Mouse (Mus musculus) adrenal gland, adult 2 months (tissue): Measurements from ENCODE around the gene Zfp202. TPM values are rescaled to one million over a fixed set of nuclear protein-coding genes. Genes with fewer than 3 reads are reported as not detected.
"Not testable (repeated sequence)": the region's sequence is repeated elsewhere in the genome, so short reads cannot be mapped to it uniquely, and the experiment has no call there.

Experiments used
- DNase-seq: peaks from one replicate; pipeline ENCODE4 v3.0.0; 2021
- long read RNA-seq: library from polyadenylated mRNA; stranded (forward); transcript quantifications from one replicate; pipeline ENCODE4 v2.0.0, GENCODE M21; 2021
- polyA plus RNA-seq: library from polyadenylated mRNA; depleted of rRNA; stranded (reverse); fragments of >200 nt; gene quantifications from 2 replicates; pipeline ENCODE4 v1.2.3, GENCODE M21; 2012; rRNA removed
- total RNA-seq, 2 experiments: library from RNA; stranded (reverse); gene quantifications; 2 replicates each; pipeline ENCODE4 v1.2.3; 2021

The Zfp202 gene
- total RNA-seq (1 to 10 TPM; 4.6 to 5.0 TPM), polyA plus RNA-seq (0.81 and 1.5 TPM in 2 replicates)
- long read RNA-seq, partial matches to known transcripts, result 0 of 2 reads
- long read RNA-seq, other reads (novel, unspliced or antisense), result 1 of 2 reads

GRCm38 (mm10) chr9:40192098-40193038, at the start of gene Zfp202:
TSS of gene Zfp202 (plus strand) at chr9:40192316.
- DNase-seq, result peak; percentile 93

- DNase-seq, result no peak
Measured at GRCm38 (mm10) chr9:40155118-40155644, 36.9 kb upstream of the Zfp202 start.

- DNase-seq, result no peak
Measured at GRCm38 (mm10) chr9:40166446-40166845, 25.7 kb upstream of the Zfp202 start.

GRCm38 (mm10) chr9:40177017-40177416, 15.1 kb upstream of the Zfp202 start:
- no peak for DNase-seq

GRCm38 (mm10) chr9:40180620-40181019, 11.5 kb upstream of the Zfp202 start, which contains the start of gene Olfr986:
TSS of gene Olfr986 (plus strand) at chr9:40180920.
- no peak for DNase-seq

- not testable (repeated sequence) for DNase-seq
Measured at GRCm38 (mm10) chr9:40185166-40185565, 7.0 kb upstream of the Zfp202 start.

GRCm38 (mm10) chr9:40191086-40191876, 835 bp upstream of the Zfp202 start:
- no peak for DNase-seq

- DNase-seq, result peak; percentile 79
Measured at GRCm38 (mm10) chr9:40195981-40196380, 3.9 kb downstream of the Zfp202 start.

GRCm38 (mm10) chr9:40206546-40206950, 14.4 kb downstream of the Zfp202 start:
- DNase-seq, result no peak

- no peak for DNase-seq
Measured at GRCm38 (mm10) chr9:40210744-40211143, 18.6 kb downstream of the Zfp202 start.

- no peak for DNase-seq
Measured at GRCm38 (mm10) chr9:40214058-40214457, 21.9 kb downstream of the Zfp202 start.

- no peak for DNase-seq
Measured at GRCm38 (mm10) chr9:40216651-40217050, 24.5 kb downstream of the Zfp202 start.

GRCm38 (mm10) chr9:40224289-40224688, 32.2 kb downstream of the Zfp202 start:
- DNase-seq, result no peak

GRCm38 (mm10) chr9:40227874-40228789, 36.0 kb downstream of the Zfp202 start:
- DNase-seq, result peak; percentile 38

GRCm38 (mm10) chr9:40228804-40229331, 36.8 kb downstream of the Zfp202 start:
- no peak for DNase-seq

- DNase-seq, result no peak
Measured at GRCm38 (mm10) chr9:40229479-40229878, 37.4 kb downstream of the Zfp202 start.

GRCm38 (mm10) chr9:40231019-40231418, 38.9 kb downstream of the Zfp202 start:
- DNase-seq, result no peak

- DNase-seq, result no peak
Measured at GRCm38 (mm10) chr9:40234233-40235072, 42.3 kb downstream of the Zfp202 start.

- DNase-seq, result no peak
Measured at GRCm38 (mm10) chr9:40235220-40235619, 43.1 kb downstream of the Zfp202 start.

GRCm38 (mm10) chr9:40239749-40240148, 47.6 kb downstream of the Zfp202 start:
- DNase-seq, result no peak
